Mouse (Mus musculus) hindbrain, embryonic 11.5 days (tissue): ENCODE measurements at regions not wholly inside any gene's neighbourhood (a gene's known extent, or its start where the extent isn't known, plus 50 kb on each side); places are given as distances from the start of the nearest gene placed in this dataset.

ENCODE experiments used
- ATAC-seq: fragments of 200-750 bp; cut with Nextera tagmentation; 2 replicates; pipeline ENCODE4 v1.8.0; 2017; ENCODE audit warnings: mild to moderate bottlenecking, moderate TSS enrichment, moderate library complexity; ENCODE audit not compliant: low FRiP score
- DNase-seq: peaks from one replicate; pipeline ENCODE4 v3.0.0-alpha.2; 2015; ENCODE audit warnings: low spot score
- H3K27ac ChIP-seq: fragments of 300-500 bp; sonication (generic); 2 replicates; pipeline ENCODE4 v1.5.1; 2014; ENCODE audit warnings: mild to moderate bottlenecking, low read depth, low read length
- H3K27me3 ChIP-seq: fragments of 300-500 bp; sonication (generic); 2 replicates; pipeline ENCODE4 v1.6.1; 2014; ENCODE audit warnings: mild to moderate bottlenecking, low read length, moderate library complexity, mixed read lengths; ENCODE audit not compliant: control insufficient read depth, insufficient read depth
- H3K36me3 ChIP-seq: fragments of 300-500 bp; sonication (generic); 2 replicates; pipeline ENCODE4 v1.6.1; 2014; ENCODE audit warnings: mild to moderate bottlenecking, low read length, moderate library complexity, mixed read lengths; ENCODE audit not compliant: control insufficient read depth, insufficient read depth
- H3K4me1 ChIP-seq: fragments of 300-500 bp; sonication (generic); replicated peaks from 2 replicates; pipeline ENCODE4 v1.6.1; 2014; ENCODE audit warnings: low read length, mixed read lengths; ENCODE audit not compliant: control insufficient read depth, insufficient read depth
- H3K4me2 ChIP-seq: fragments of 300-500 bp; sonication (generic); replicated peaks from 2 replicates; pipeline ENCODE4 v1.6.1; 2014; ENCODE audit warnings: mild to moderate bottlenecking, low read depth, low read length
- H3K4me3 ChIP-seq: fragments of 300-500 bp; sonication (generic); 2 replicates; pipeline ENCODE4 v1.5.1; 2014; ENCODE audit warnings: low read depth, low read length
- H3K9ac ChIP-seq: fragments of 300-500 bp; sonication (generic); 2 replicates; pipeline ENCODE4 v1.6.1; 2014; ENCODE audit warnings: low read depth, low read length
- H3K9me3 ChIP-seq: fragments of 300-500 bp; sonication (generic); 2 replicates; pipeline ENCODE4 v1.6.1; 2016; ENCODE audit warnings: low read length; ENCODE audit not compliant: control insufficient read depth
- WGBS: fragments of 180-500 bp; shearing (Covaris S2); extraction: QIAGEN DNeasy Blood & Tissue Kit; methylation state at CpG from one replicate; pipeline ENCODE4 v1.1.7; 2014; 5-methylcytosine and 5-hydroxymethylcytosine counted together

- Histone ChIP-seq H3K9ac (no peak overlapping the region), H3K4me1 (no peaks in the 10 kb centered on the region), H3K4me3 (no peak overlapping the region), H3K4me2 (no peak overlapping the region), H3K27ac (no peak overlapping the region), H3K9me3 (no peaks in the 10 kb centered on the region), H3K36me3 (no peaks in the 10 kb centered on the region), H3K27me3 (no peaks in the 10 kb centered on the region)
- ATAC-seq (no peak), DNase-seq (no peak)
- 95% methylated on average over 5 of the region's 5 CpGs for WGBS
Observed at GRCm38 (mm10) chr9:82759979-82760378, 69.4 kb upstream of the Irak1bp1 start.

GRCm38 (mm10) chr9:82760682-82761468 is 68.5 kb upstream of the Irak1bp1 start:
- no peak for ATAC-seq
- no peaks in the 10 kb centered on the region for H3K9me3 ChIP-seq
- H3K4me3 ChIP-seq = no peak overlapping the region
- no peak for DNase-seq
- no peaks in the 10 kb centered on the region for H3K27me3 ChIP-seq
- no peak overlapping the region for H3K4me2 ChIP-seq
- WGBS = 88% methylated on average over 9 of the region's 9 CpGs
- H3K4me1 ChIP-seq = no peaks in the 10 kb centered on the region
- no peak overlapping the region for H3K27ac ChIP-seq
- no peaks in the 10 kb centered on the region for H3K36me3 ChIP-seq
- H3K9ac ChIP-seq = no peak overlapping the region

GRCm38 (mm10) chr9:82763651-82764050 is 65.7 kb upstream of the Irak1bp1 start:
- H3K4me3 ChIP-seq = no peak overlapping the region
- no peaks in the 10 kb centered on the region for H3K27me3 ChIP-seq
- no peak overlapping the region for H3K9ac ChIP-seq
- no peak for DNase-seq
- no peaks in the 10 kb centered on the region for H3K9me3 ChIP-seq
- H3K4me1 ChIP-seq = no peaks in the 10 kb centered on the region
- no peak overlapping the region for H3K27ac ChIP-seq
- H3K36me3 ChIP-seq = no peaks in the 10 kb centered on the region
- H3K4me2 ChIP-seq = no peak overlapping the region
- no peak for ATAC-seq
- 89% methylated on average over 1 of the region's 1 CpGs for WGBS
